Mouse (Mus musculus): ENCODE data around the gene Cldn14. TPM values are rescaled to one million over a fixed set of nuclear protein-coding genes. Genes with fewer than 3 reads are reported as not detected.

Gene Cldn14
- polyA plus RNA-seq, 1 experiment from 2014 or later = not detected

DNA sequence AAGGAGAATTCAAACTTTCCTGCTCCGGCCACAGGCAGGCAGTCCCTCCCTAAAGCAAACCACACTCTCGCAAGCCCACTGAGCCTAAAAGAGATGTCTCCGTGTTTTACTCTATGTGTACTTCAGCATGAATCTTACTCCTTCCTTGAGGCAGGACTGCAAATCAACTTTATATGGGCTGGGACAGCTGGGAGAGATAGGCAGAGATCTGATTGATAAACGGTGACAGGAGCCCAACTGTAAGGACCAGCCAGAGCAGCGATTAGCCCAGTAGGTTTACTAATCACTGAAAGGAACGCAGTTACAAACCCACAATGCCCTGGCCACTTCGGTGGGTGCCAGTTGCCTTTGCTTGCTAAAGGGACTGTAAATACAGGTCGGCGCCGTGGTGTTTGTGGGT lies 35.5 kb downstream of the Cldn14 start:
- H3K27me3 ChIP-seq (ENCODE audit: control insufficient read depth, insufficient read depth, low read length) = no peaks in the 10 kb centered on the region
- H3K4me1 ChIP-seq (ENCODE audit: control insufficient read depth in 2 of 2, insufficient read depth in 2 of 2, low read length in 2 of 2) = no peaks in the 10 kb centered on the region
- H3K4me2 ChIP-seq (ENCODE audit: low read length) = peak overlapping the region; percentile 63
- H3K36me3 ChIP-seq (ENCODE audit: control insufficient read depth, insufficient read depth, low read length) = no peaks in the 10 kb centered on the region
- peak overlapping the region; percentile 54 for H3K9ac ChIP-seq (ENCODE audit: low read length)
- peak overlapping the region; percentile 28 to 30 for H3K4me3 ChIP-seq (ENCODE audit: control insufficient read depth in 1 of 2, insufficient read depth in 1 of 2, low read depth in 1 of 2, low read length in 2 of 2)
- no peak for ATAC-seq (ENCODE audit: insufficient number of reproducible peaks, insufficient read depth, low FRiP score, low read depth)
- no peak overlapping the region for H3K27ac ChIP-seq (replicated peaks in 1 of 2; ENCODE audit: control insufficient read depth in 1 of 2, insufficient read depth in 1 of 2, low read depth in 2 of 2, low read length in 2 of 2)
- WGBS = 21% methylated on average over 10 of the region's 10 CpGs
- H3K9me3 ChIP-seq (ENCODE audit: control insufficient read depth, low read length) = 0 out of 2 replicates have a peak, but pooled peaks cover 4% of the 10 kb centered on the region

DNA sequence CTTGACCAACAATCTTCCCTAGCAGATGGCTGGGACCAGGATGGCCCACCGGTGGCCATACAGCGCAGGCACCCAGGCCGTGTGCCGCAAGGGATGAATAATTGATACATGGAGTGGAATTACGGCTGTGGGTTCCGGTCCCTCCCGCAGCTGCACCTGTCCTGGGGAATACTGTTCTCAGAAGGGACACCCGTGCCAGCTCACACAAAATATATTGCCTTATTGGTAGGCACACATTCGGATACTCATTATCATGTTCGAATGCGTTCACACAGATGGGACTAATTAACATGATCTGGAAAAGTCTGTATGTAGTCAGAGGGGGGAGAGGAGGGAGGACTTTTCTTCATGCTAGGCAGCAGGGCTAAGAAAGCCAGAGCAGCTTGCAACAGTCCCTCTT lies 37.6 kb downstream of the Cldn14 start:
- 84% methylated on average over 11 of the region's 11 CpGs for WGBS
- no peak overlapping the region for H3K4me3 ChIP-seq (ENCODE audit: control insufficient read depth in 1 of 2, insufficient read depth in 1 of 2, low read depth in 1 of 2, low read length in 2 of 2)
- 0 out of 2 replicates have a peak, but pooled peaks cover 4% of the 10 kb centered on the region for H3K9me3 ChIP-seq (ENCODE audit: control insufficient read depth, low read length)
- no peak overlapping the region for H3K27ac ChIP-seq (replicated peaks in 1 of 2; ENCODE audit: control insufficient read depth in 1 of 2, insufficient read depth in 1 of 2, low read depth in 2 of 2, low read length in 2 of 2)
- no peak for ATAC-seq (ENCODE audit: insufficient number of reproducible peaks, insufficient read depth, low FRiP score, low read depth)
- peaks cover 5% of the 10 kb centered on the region; the same call in 1 of the 2 replicates for H3K27me3 ChIP-seq (ENCODE audit: control insufficient read depth, insufficient read depth, low read length)
- H3K9ac ChIP-seq (ENCODE audit: low read length) = no peak overlapping the region
- no peak overlapping the region for H3K4me2 ChIP-seq (ENCODE audit: low read length)
- no peaks in the 10 kb centered on the region for H3K36me3 ChIP-seq (ENCODE audit: control insufficient read depth, insufficient read depth, low read length)
- no peaks in the 10 kb centered on the region for H3K4me1 ChIP-seq (ENCODE audit: control insufficient read depth in 2 of 2, insufficient read depth in 2 of 2, low read length in 2 of 2)

DNA sequence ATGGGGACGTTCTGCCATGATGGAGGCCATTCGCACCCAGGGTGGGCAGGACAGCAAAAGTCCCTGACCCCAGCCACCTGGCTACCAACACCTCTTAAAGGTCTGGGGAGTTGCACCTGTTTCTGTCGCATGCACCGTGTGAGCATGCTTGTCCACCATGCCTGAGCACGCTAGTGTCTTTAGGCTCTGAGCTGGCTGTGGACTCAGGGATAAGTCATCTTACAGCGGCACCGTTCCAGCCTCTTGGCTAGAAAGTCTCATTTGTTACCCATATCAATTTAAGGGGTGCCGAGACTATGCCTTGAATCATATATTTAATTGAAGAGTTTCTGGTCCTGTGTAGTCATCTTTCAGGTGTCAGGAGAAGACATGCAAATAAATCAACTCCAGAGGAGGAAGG lies 40.7 kb downstream of the Cldn14 start:
- Histone ChIP-seq H3K27me3 (ENCODE audit: control insufficient read depth, insufficient read depth, low read length) (peaks cover 5% of the 10 kb centered on the region; the same call in 1 of the 2 replicates), H3K4me1 (ENCODE audit: control insufficient read depth in 2 of 2, insufficient read depth in 2 of 2, low read length in 2 of 2) (no peaks in the 10 kb centered on the region), H3K4me3 (ENCODE audit: control insufficient read depth in 1 of 2, insufficient read depth in 1 of 2, low read depth in 1 of 2, low read length in 2 of 2) (no peak overlapping the region), H3K27ac (replicated peaks in 1 of 2; ENCODE audit: control insufficient read depth in 1 of 2, insufficient read depth in 1 of 2, low read depth in 2 of 2, low read length in 2 of 2) (no peak overlapping the region), H3K9me3 (ENCODE audit: control insufficient read depth, low read length) (no peaks in the 10 kb centered on the region), H3K4me2 (ENCODE audit: low read length) (no peak overlapping the region), H3K36me3 (ENCODE audit: control insufficient read depth, insufficient read depth, low read length) (no peaks in the 10 kb centered on the region), H3K9ac (ENCODE audit: low read length) (no peak overlapping the region)
- ATAC-seq (ENCODE audit: insufficient number of reproducible peaks, insufficient read depth, low FRiP score, low read depth) = no peak
- 91% methylated on average over 8 of the region's 8 CpGs for WGBS

DNA sequence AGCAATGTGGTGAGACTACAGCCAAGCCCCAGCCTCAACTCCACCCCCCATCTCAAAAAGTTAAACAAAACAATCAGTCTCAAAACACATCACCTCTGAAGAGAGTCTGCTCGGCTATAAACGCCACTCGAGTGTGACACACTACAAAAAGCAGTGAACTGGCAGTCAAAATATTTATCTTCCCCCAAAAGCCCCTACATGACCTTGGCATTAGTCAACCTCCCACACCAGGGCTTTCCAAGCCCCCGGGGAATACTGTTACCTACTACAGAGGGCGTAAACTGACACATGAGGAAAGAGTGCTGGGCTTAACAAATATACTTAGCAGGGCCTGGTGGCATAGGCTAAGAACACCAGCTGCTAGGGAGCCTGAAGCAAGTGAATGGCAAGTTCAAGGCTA lies 46.4 kb downstream of the Cldn14 start:
- 41% methylated on average over 5 of the region's 5 CpGs for WGBS
- H3K27ac ChIP-seq (replicated peaks in 1 of 2; ENCODE audit: control insufficient read depth in 1 of 2, insufficient read depth in 1 of 2, low read depth in 2 of 2, low read length in 2 of 2) = no peak overlapping the region
- H3K4me1 ChIP-seq (ENCODE audit: control insufficient read depth in 2 of 2, insufficient read depth in 2 of 2, low read length in 2 of 2) = no peaks in the 10 kb centered on the region
- no peaks in the 10 kb centered on the region for H3K9me3 ChIP-seq (ENCODE audit: control insufficient read depth, low read length)
- no peak overlapping the region for H3K4me2 ChIP-seq (ENCODE audit: low read length)
- peaks cover 5% of the 10 kb centered on the region; the same call in 1 of the 2 replicates for H3K27me3 ChIP-seq (ENCODE audit: control insufficient read depth, insufficient read depth, low read length)
- ATAC-seq (ENCODE audit: insufficient number of reproducible peaks, insufficient read depth, low FRiP score, low read depth) = no peak
- H3K9ac ChIP-seq (ENCODE audit: low read length) = no peak overlapping the region
- no peak overlapping the region for H3K4me3 ChIP-seq (ENCODE audit: control insufficient read depth in 1 of 2, insufficient read depth in 1 of 2, low read depth in 1 of 2, low read length in 2 of 2)
- no peaks in the 10 kb centered on the region for H3K36me3 ChIP-seq (ENCODE audit: control insufficient read depth, insufficient read depth, low read length)

DNA sequence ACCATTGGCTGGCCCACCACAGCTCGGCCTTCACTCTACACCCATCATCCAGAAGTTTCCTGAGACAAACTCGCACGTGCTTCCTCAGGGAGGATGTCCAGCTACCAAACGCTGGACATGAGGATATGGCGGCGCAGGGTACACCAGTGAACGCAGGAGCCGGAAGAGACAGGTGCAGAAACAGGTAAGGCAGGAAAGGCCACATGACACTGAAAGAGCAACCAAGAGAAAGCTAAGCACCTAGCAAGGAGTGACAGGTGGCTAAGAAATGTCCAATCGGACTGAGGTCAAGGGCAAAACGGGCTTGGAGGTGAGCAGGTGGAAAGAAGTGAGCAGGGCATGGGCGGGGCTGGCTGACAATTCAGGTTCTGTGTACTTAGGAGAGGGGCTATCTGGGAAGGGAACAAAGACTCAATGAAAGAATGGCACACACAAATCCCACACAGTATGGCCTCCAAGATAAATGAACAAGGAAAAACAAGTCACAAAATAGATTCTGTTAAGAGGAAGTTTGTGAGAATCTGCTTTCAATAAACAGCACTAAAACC lies 47.5 kb downstream of the Cldn14 start:
- H3K4me1 ChIP-seq (ENCODE audit: control insufficient read depth in 2 of 2, insufficient read depth in 2 of 2, low read length in 2 of 2) = no peaks in the 10 kb centered on the region
- WGBS = 82% methylated on average over 11 of the region's 11 CpGs
- no peak overlapping the region for H3K27ac ChIP-seq (replicated peaks in 1 of 2; ENCODE audit: control insufficient read depth in 1 of 2, insufficient read depth in 1 of 2, low read depth in 2 of 2, low read length in 2 of 2)
- no peaks in the 10 kb centered on the region for H3K27me3 ChIP-seq (ENCODE audit: control insufficient read depth, insufficient read depth, low read length)
- ATAC-seq (ENCODE audit: insufficient number of reproducible peaks, insufficient read depth, low FRiP score, low read depth) = no peak
- no peaks in the 10 kb centered on the region for H3K9me3 ChIP-seq (ENCODE audit: control insufficient read depth, low read length)
- H3K36me3 ChIP-seq (ENCODE audit: control insufficient read depth, insufficient read depth, low read length) = no peaks in the 10 kb centered on the region
- no peak overlapping the region for H3K9ac ChIP-seq (ENCODE audit: low read length)
- no peak overlapping the region for H3K4me3 ChIP-seq (ENCODE audit: control insufficient read depth in 1 of 2, insufficient read depth in 1 of 2, low read depth in 1 of 2, low read length in 2 of 2)
- H3K4me2 ChIP-seq (ENCODE audit: low read length) = no peak overlapping the region

DNA sequence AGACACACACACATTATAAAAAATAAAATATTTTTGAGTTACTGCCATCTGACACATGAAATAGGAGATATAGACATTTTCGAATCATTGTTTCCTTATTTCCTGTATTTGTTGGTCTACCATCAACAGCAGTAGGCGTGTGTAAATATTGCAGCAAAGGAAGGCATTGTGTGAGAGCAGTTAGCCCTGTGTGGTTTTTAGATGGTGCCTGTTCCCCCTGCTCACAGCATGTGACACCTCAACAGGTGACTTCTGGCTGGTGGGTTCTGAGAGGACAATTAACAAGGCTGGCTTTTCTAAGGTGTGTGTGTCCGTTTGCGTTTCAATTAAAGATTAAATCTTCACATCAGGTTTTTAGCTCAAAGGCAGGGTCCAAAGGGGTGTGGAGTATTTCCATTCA lies 48.1 kb downstream of the Cldn14 start:
- 79% methylated on average over 4 of the region's 4 CpGs for WGBS
- H3K9me3 ChIP-seq (ENCODE audit: control insufficient read depth, low read length) = no peaks in the 10 kb centered on the region
- ATAC-seq (ENCODE audit: insufficient number of reproducible peaks, insufficient read depth, low FRiP score, low read depth) = no peak
- no peaks in the 10 kb centered on the region for H3K36me3 ChIP-seq (ENCODE audit: control insufficient read depth, insufficient read depth, low read length)
- no peaks in the 10 kb centered on the region for H3K27me3 ChIP-seq (ENCODE audit: control insufficient read depth, insufficient read depth, low read length)
- H3K27ac ChIP-seq (replicated peaks in 1 of 2; ENCODE audit: control insufficient read depth in 1 of 2, insufficient read depth in 1 of 2, low read depth in 2 of 2, low read length in 2 of 2) = no peak overlapping the region
- H3K9ac ChIP-seq (ENCODE audit: low read length) = no peak overlapping the region
- H3K4me3 ChIP-seq (ENCODE audit: control insufficient read depth in 1 of 2, insufficient read depth in 1 of 2, low read depth in 1 of 2, low read length in 2 of 2) = no peak overlapping the region
- no peaks in the 10 kb centered on the region for H3K4me1 ChIP-seq (ENCODE audit: control insufficient read depth in 2 of 2, insufficient read depth in 2 of 2, low read length in 2 of 2)
- no peak overlapping the region for H3K4me2 ChIP-seq (ENCODE audit: low read length)

DNA sequence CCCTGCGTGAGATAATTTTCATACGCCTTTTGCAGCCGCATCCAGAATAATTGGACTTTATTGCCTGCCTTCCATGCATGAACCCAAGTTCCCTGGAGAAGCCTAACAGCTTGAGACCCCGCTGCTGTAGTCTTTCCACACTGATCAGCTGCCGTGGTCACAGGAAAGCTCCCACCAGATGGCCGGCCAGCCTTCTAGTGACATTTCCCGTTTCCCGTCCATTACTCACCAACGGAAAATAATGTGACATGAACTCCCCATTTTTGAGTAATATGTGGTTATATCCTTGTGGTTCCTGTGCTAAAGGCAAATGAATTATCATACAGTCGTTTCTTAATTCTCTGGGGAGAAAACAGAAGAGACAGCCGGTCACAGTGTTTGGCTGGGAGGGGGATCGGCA lies 51.2 kb downstream of the Cldn14 start:
- 70% methylated on average over 12 of the region's 12 CpGs for WGBS
- Histone ChIP-seq H3K4me2 (ENCODE audit: low read length) (no peak overlapping the region), H3K4me1 (ENCODE audit: control insufficient read depth in 2 of 2, insufficient read depth in 2 of 2, low read length in 2 of 2) (no peaks in the 10 kb centered on the region), H3K9ac (ENCODE audit: low read length) (no peak overlapping the region), H3K4me3 (ENCODE audit: control insufficient read depth in 1 of 2, insufficient read depth in 1 of 2, low read depth in 1 of 2, low read length in 2 of 2) (no peak overlapping the region), H3K27me3 (ENCODE audit: control insufficient read depth, insufficient read depth, low read length) (no peaks in the 10 kb centered on the region), H3K36me3 (ENCODE audit: control insufficient read depth, insufficient read depth, low read length) (no peaks in the 10 kb centered on the region), H3K9me3 (ENCODE audit: control insufficient read depth, low read length) (no peaks in the 10 kb centered on the region), H3K27ac (replicated peaks in 1 of 2; ENCODE audit: control insufficient read depth in 1 of 2, insufficient read depth in 1 of 2, low read depth in 2 of 2, low read length in 2 of 2) (no peak overlapping the region)
- ATAC-seq (ENCODE audit: insufficient number of reproducible peaks, insufficient read depth, low FRiP score, low read depth) = no peak

DNA sequence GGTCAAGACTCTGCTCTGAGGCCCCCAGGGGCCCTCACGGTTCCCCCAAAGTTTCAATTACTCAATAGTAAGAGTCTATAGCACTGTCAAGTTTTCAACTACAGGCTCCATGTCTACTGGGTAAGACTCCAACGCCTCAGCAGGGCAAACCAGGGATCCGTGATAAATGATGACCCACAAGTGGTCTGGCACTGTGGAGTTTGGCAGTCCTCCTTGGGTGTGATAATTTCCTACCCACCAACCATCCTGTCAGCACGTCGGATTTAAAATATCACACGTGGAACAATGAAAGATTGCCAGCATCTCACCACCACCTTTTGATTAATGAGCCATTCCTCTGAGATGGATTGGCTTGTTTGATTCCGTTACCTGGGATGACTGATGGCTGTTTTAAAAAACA lies 51.7 kb downstream of the Cldn14 start:
- Histone ChIP-seq H3K9me3 (ENCODE audit: control insufficient read depth, low read length) (no peaks in the 10 kb centered on the region), H3K4me1 (ENCODE audit: control insufficient read depth in 2 of 2, insufficient read depth in 2 of 2, low read length in 2 of 2) (no peaks in the 10 kb centered on the region), H3K4me2 (ENCODE audit: low read length) (no peak overlapping the region), H3K27ac (replicated peaks in 1 of 2; ENCODE audit: control insufficient read depth in 1 of 2, insufficient read depth in 1 of 2, low read depth in 2 of 2, low read length in 2 of 2) (no peak overlapping the region), H3K4me3 (ENCODE audit: control insufficient read depth in 1 of 2, insufficient read depth in 1 of 2, low read depth in 1 of 2, low read length in 2 of 2) (no peak overlapping the region), H3K27me3 (ENCODE audit: control insufficient read depth, insufficient read depth, low read length) (no peaks in the 10 kb centered on the region), H3K36me3 (ENCODE audit: control insufficient read depth, insufficient read depth, low read length) (no peaks in the 10 kb centered on the region), H3K9ac (ENCODE audit: low read length) (no peak overlapping the region)
- WGBS = 74% methylated on average over 7 of the region's 7 CpGs
- ATAC-seq (ENCODE audit: insufficient number of reproducible peaks, insufficient read depth, low FRiP score, low read depth) = no peak

Data from heart, embryonic 14.5 days (tissue).